Mouse (Mus musculus) olfactory bulb, adult 2 months (tissue): ENCODE results near the gene Ripor3. TPM values are rescaled to one million over a fixed set of nuclear protein-coding genes. Genes with fewer than 3 reads are reported as not detected.

ENCODE experiments used
- H3K27ac ChIP-seq: fragments of 200-500 bp; 2 replicates; pipeline ENCODE4 v1.5.1; 2012; ENCODE audit warnings: low read depth, low read length; ENCODE audit not compliant: insufficient read depth
- H3K4me1 ChIP-seq: fragments of 200-500 bp; 2 replicates; pipeline ENCODE4 v1.6.1; 2012; ENCODE audit warnings: low read length; ENCODE audit not compliant: control insufficient read depth, insufficient read depth
- H3K4me3 ChIP-seq: fragments of 200-500 bp; 2 replicates; pipeline ENCODE4 v1.5.1; 2012; ENCODE audit warnings: mild to moderate bottlenecking, low read depth, low read length, moderate library complexity; ENCODE audit not compliant: insufficient read depth
- CTCF ChIP-seq: fragments of 200-500 bp; IDR thresholded peaks from 2 replicates; pipeline ENCODE4 v1.5.1; 2012; ENCODE audit warnings: low read depth, mild to moderate bottlenecking, low read length, moderate library complexity; ENCODE audit not compliant: insufficient read depth
- POLR2A ChIP-seq: fragments of 200-500 bp; IDR thresholded peaks from 2 replicates; pipeline ENCODE4 v1.6.1; 2012; ENCODE audit warnings: mild to moderate bottlenecking, low read depth, low read length, moderate library complexity; ENCODE audit not compliant: insufficient read depth
- WGBS: fragments of 180-500 bp; shearing (Covaris S2); methylation state at CpG from one replicate; pipeline ENCODE4 v1.1.7; 2018; 5-methylcytosine and 5-hydroxymethylcytosine counted together
- polyA plus RNA-seq: library from polyadenylated mRNA; stranded (reverse); fragments of >200 nt; gene quantifications from 2 replicates; pipeline ENCODE4 v1.2.4, GENCODE M21; 2012; ENCODE audit warnings: low replicate concordance; ENCODE audit not compliant: missing spikeins, insufficient read depth, insufficient read length

The Ripor3 gene
- polyA plus RNA-seq, 1 experiment, result not detected

DNA sequence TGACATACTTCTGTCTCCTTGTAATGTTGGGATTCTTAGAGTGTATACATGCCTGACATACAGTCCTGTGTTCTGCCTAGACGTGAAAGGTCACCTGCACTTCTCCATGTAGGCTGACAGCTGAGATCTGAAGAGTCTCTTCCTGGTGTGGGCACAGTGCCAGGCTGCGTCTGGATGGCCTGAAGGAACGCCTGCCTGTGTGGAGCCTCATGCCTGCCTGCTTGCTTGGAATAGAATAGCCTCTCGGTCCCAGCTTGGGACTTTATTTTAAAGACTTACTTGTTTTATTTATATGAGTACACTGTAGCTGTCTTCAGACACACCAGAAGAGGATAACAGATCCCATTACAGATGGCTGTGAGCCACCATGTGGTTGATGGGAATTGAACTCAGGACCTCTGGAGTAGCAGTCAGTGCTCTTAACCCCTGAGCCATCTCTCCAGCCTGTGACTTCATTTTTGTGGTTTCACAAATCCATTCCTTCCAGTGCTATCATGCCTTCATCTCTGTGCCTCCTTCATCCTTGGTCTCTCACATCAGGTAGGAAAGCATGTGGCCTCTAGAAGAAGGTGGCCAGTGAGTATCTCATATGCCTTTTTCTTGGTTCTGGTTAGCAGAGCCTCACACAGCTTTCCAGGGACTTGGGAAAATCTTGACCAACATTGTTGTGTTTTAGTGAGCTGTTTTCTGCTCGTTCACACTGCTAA is 52.2 kb downstream of the Ripor3 start:
- 28% methylated on average over 5 of the region's 5 CpGs for WGBS

DNA sequence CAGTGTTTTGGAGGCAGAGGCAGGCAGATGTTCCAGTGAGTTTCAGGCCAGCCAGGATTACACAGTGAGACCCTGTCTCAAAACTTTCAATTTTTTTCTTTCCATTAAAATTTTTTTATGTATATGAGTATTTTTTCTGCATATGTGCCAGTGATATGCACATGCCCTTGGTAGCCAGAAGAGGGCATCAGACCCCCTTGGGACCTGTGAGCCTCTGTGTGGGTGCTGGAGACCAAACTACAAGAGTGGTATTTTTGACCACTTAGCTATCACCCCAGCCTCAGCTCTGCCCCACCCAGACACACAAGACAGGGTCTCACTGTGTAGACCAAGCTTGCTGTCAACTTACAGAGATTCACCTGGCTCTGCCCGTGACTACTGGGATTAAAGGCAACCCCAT is 52.9 kb downstream of the Ripor3 start:
- TF ChIP-seq CTCF (no peak), POLR2A (no peak)
- 100% methylated on average over 1 of the region's 1 CpGs for WGBS
- Histone ChIP-seq H3K4me1 (peaks cover 47% of the 10 kb centered on the region), H3K4me3 (no peak overlapping the region), H3K27ac (no peak overlapping the region)

More for the DNA sequence above, 52.2 kb downstream of the Ripor3 start:
- peaks cover 52% of the 10 kb centered on the region for H3K4me1 ChIP-seq
- no peak overlapping the region for H3K4me3 ChIP-seq
- TF ChIP-seq CTCF, result no peak
- TF ChIP-seq POLR2A, result no peak
- no peak overlapping the region; the same call in 1 of the 2 replicates for H3K27ac ChIP-seq

DNA sequence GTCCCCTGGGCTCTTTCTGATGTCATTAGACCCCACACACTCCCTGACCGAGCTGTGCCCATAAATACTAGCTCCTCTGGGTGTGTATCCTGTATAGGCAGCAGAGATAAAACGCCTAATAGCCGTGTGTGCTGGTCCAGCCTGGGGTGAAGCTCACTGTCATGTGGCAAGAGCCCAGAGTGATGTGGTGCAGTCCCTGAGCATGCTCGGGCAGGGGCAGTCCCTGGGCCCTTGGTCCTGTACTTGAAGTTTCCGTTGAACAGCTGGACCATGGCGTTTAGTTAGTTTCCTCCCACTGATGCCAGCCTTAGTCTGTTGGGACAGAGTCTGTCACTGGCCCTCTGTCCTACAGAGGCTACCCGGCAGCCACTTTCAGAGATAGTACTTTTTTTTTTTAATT is 55.5 kb downstream of the Ripor3 start:
- Histone ChIP-seq H3K4me1 (peaks cover 47% of the 10 kb centered on the region), H3K27ac (no peak overlapping the region), H3K4me3 (no peak overlapping the region)
- WGBS, result 79% methylated on average over 7 of the region's 7 CpGs
- no peak for TF ChIP-seq POLR2A
- no peak for TF ChIP-seq CTCF

DNA sequence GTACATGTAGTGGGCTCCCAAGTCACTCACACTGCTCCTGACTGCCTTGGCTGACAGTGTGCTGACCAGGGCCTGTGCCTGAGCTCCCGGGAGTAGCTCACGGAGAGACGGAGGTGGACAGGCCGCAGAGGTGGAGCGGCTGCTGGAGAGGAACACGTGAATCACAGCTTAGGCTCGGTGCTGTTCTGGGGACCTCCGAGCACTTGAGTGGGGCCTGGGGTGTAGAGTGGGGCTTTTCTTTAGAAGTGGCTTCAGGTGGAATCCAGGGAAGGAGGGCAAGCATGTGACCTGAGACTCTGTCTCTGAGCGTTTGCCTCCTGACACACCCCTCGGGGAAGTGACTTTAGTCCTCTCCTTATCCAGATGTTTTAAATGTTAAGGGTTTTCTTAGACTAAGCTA is 56.6 kb downstream of the Ripor3 start:
- Histone ChIP-seq H3K27ac (no peak overlapping the region), H3K4me3 (no peak overlapping the region), H3K4me1 (peaks cover 51% of the 10 kb centered on the region)
- WGBS, result 83% methylated on average over 10 of the region's 10 CpGs
- TF ChIP-seq CTCF, result no peak

DNA sequence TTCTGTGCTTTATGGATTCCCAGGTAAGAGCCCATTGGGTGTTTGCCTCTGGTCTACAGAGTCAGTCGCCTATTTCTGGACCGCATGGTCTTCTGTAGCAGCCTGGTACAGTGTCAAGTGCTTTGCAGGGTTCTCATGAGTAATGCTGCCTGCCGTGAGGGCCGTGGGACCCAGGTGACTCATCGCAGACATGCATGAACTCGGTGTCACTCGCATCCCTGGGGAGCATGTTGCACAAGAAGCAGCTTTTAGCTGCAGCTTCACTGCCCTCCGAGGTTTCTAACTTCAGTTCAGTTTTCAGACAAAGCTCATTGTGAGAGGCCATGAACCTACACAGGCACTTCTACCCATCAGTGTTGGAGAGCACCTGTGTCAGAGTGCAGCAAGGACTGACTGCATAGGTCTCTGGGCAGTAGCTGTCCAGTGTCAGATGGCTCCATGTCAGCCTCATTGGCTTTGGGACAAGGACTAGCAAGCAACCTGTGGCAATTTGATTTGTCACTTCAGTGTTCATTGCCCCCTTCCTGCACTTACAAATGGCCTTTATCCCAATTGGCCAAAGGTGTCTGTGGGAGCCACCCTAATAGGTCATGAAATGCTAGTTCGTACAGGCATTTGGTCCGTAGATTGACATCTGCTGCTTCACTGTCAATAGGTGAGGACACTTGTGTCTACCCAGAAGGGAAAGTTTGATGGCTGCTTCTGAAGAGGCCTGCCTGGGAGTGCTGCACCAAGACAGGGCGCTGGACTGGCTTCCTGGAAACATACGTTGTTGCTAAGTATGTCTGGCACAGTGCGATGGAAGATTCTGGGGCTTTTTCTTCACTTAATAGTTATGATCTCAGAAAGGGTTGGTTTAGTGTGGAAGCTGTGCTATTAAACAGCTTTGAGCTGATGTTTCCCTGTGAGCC is 58.9 kb downstream of the Ripor3 start:
- 0 out of 2 replicates have a peak overlapping the region, but pooled peaks have one; percentile 0 for H3K27ac ChIP-seq
- TF ChIP-seq POLR2A (no peak), CTCF (no peak)
- H3K4me1 ChIP-seq, result peaks cover 59% of the 10 kb centered on the region
- 45% methylated on average over 13 of the region's 13 CpGs for WGBS
- no peak overlapping the region for H3K4me3 ChIP-seq

DNA sequence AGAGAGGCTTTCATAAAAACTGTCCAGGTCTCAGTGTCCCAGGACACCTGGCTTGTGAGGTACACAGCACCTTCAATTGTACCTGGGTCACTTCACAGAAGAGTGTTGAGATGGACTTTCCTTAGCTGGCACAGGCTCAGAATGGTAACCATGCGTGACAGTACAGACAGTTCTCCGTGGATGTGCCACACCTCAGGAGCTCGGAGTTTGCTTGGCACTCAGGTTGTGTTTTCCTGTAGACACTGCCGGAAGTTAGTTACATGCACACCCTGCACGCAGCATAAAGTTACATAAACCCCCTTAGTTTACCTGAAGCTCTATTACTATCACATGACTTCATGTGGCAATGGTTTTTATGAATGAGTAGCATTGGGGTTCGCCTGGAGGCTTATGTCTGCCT is 59.7 kb downstream of the Ripor3 start:
- Histone ChIP-seq H3K4me1 (peaks cover 59% of the 10 kb centered on the region), H3K4me3 (no peak overlapping the region), H3K27ac (0 out of 2 replicates have a peak overlapping the region, but pooled peaks have one; percentile 0)
- TF ChIP-seq CTCF, result no peak
- TF ChIP-seq POLR2A, result no peak
- WGBS, result 72% methylated on average over 6 of the region's 6 CpGs

DNA sequence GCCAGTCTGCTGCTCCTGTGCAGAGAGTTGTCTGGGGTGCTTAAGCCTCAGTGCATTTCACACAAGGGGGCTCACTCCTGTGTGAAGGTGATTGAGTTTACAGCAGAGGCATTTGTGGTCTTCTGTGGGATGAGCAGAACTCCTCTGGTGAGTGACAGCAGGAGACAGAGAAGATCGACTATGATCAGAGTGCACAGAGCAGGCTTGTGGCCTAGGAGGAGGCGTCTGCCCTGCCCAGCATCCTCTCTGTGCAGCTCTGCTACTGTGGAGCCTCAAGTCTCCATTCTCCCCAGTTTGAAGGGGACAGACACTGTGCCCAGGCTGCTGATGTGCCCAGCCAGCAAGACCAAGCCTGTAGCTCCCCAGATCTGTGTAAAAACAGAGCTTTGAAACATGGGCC is 60.6 kb downstream of the Ripor3 start:
- H3K4me1 ChIP-seq, result peaks cover 62% of the 10 kb centered on the region
- 0 out of 2 replicates have a peak overlapping the region, but pooled peaks have one; percentile 24 for H3K27ac ChIP-seq
- TF ChIP-seq POLR2A, result no peak
- TF ChIP-seq CTCF, result no peak
- 46% methylated on average over 2 of the region's 2 CpGs for WGBS
- no peak overlapping the region for H3K4me3 ChIP-seq

DNA sequence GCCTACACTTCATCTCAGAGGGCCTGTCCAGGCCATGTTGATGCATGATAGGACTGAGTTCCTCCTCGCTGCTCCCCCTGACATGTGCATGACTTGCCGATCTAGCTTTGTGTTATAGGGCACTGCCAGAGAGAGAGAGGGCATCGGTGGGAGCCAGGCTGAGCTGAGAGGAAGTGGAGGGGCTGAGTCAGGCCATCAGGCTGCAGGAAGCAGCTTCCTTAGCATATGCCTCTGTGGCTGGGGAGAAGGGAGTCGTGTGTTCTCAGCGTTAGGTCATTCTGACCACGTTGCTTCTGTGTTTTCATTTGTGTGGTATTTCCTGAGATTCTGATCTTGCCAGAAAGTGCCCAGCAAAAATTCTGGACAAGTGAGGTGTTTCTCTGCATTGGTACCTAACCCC is 61.2 kb downstream of the Ripor3 start:
- H3K4me1 ChIP-seq, result peaks cover 64% of the 10 kb centered on the region
- H3K27ac ChIP-seq, result peak overlapping the region; percentile 24

DNA sequence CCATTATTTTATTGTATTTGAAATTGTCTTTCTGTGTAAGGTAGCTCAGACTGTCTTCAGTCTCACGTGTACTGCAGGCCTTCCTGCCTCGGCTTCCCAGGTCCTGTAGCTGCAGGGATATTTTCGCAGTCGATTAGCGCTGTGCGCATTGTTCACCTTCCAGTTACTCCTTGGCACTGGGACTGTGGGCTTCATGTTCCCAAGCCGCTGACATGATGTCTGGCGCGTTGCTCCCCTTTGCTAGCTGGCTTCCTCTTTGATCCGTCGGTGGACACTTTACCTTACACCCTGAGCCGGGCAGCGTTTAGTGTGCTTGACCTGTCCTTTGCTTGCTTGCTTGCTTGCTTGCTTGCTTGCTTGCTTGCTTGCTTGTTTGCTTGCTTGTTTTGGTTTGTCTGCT is 61.9 kb downstream of the Ripor3 start:
- WGBS, result 66% methylated on average over 13 of the region's 13 CpGs
- peak overlapping the region; percentile 24; the same call in 1 of the 2 replicates for H3K27ac ChIP-seq

More for the DNA sequence above, 61.2 kb downstream of the Ripor3 start:
- 29% methylated on average over 6 of the region's 6 CpGs for WGBS
- H3K4me3 ChIP-seq, result no peak overlapping the region
- no peak for TF ChIP-seq POLR2A
- no peak for TF ChIP-seq CTCF

More for the DNA sequence above, 61.9 kb downstream of the Ripor3 start:
- TF ChIP-seq POLR2A (no peak), CTCF (no peak)
- no peak overlapping the region for H3K4me3 ChIP-seq
- peaks cover 65% of the 10 kb centered on the region for H3K4me1 ChIP-seq
